Mouse (Mus musculus) left cerebral cortex, postnatal 14 days (tissue): ENCODE measurements around the gene Wdr18. TPM values are rescaled to one million over a fixed set of nuclear protein-coding genes. Genes with fewer than 3 reads are reported as not detected.

Experiments
- DNase-seq, 2 experiments: peaks; one replicate each; pipeline ENCODE4 v3.0.0; 2021 to 2022; ENCODE audit warnings: low spot score in 2 of 2, mixed read lengths in 1 of 2
- intact Hi-C: fragments of 180-260 bp; cut with DNase I; formaldehyde crosslinking; loops from one replicate; pipeline ENCODE4 v1.15.1; 2025
- total RNA-seq, 2 experiments: library from RNA; stranded (reverse); gene quantifications; 2 replicates each; pipeline ENCODE4 v1.2.3; 2021

The Wdr18 gene
- total RNA-seq, 2 experiments from 2014 or later: 45.3 to 46.5 TPM

GRCm38 (mm10) chr10:79925785-79926490 lies 34.0 kb upstream of the Wdr18 start:
- intact Hi-C loops: loop anchor here (1.0 to 2.0 kb wide), 4 partner anchors 29 to 92 kb away; no protein-coding TSS in a partner anchor
- no peak for DNase-seq

DNA sequence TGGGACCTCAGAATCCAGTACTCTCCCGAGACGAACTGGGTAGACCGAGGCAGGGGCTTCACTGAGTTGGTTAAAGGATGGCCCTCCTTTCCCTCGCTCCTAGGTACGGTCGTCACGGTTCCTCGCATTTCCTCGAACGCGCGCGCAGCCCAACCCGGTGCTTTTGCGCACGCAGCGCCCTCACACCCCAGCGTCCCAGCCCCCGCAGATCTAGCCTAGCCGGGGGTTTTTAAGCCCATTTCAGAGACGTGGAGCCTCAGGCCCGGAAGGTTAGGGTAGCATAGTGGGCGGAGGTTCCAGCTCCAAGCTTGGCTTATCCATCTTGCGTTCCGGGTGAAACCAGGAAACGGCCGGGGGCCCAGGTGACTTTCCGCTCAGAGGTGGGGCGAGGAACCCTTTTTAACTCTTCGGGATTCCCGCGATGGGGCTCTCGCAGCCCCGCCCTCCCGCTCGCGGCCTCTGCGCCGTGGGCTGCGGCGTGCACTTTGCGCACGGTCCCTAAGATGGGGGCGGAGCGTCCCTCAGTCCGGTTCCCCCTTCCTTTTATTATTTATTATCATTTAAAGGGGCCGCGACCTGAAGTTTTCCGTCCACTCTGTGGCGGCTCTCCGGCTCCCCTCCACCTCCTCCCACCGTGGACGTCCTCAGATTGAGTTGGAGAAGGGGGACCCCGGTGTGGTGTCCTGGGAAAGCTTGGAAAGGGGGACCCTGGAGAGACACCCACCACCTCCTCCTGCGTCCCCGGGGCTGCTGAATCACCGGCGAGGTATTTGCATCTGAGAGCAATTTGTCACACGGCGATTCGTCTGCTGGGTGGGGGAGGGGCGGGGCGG lies 33.2 kb upstream of the Wdr18 start, which contains the start of gene Arid3a:
TSS of gene Arid3a (plus strand) at position 553 of the 833 bp plus-strand sequence.
- DNase-seq: peak; percentile 86 to 87
- intact Hi-C loops: no loop called here

DNA sequence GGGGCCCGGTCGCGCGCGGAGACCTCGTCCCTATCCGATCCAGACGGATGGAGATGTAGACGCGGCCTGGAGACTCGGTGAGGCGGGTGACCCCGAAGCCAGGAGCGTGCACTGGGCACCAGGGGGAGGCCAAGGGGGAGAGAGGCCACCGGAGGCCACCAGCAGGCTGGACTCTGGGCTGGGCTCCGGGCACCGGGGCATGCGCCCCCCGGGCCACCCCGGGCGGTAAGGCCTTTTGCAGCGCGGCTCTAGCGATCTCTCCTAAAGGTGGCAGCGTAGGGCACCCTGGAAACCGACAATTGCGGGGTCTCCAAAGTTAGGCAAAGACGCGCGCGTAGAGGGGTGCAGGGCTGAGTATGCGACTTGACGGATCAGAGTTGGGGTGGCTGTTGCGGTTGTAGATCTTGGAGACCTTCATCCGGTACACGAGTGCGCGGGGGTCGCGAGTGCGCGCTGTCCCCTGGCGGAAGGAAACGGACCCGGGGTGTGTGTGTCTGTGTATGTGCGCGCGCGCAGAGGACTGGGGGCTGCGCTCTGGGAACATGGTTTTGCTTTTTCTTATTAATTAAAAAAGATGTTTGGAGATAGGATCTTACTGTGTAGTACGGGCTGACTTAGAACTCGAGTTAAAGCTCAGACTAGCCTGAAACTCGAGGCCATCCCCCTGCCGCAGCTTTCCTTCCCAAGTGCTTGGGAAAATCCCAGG lies 32.5 kb upstream of the Wdr18 start:
- peak in 1 of 2 experiments; percentile 51 for DNase-seq
- intact Hi-C loops: no loop called here

DNA sequence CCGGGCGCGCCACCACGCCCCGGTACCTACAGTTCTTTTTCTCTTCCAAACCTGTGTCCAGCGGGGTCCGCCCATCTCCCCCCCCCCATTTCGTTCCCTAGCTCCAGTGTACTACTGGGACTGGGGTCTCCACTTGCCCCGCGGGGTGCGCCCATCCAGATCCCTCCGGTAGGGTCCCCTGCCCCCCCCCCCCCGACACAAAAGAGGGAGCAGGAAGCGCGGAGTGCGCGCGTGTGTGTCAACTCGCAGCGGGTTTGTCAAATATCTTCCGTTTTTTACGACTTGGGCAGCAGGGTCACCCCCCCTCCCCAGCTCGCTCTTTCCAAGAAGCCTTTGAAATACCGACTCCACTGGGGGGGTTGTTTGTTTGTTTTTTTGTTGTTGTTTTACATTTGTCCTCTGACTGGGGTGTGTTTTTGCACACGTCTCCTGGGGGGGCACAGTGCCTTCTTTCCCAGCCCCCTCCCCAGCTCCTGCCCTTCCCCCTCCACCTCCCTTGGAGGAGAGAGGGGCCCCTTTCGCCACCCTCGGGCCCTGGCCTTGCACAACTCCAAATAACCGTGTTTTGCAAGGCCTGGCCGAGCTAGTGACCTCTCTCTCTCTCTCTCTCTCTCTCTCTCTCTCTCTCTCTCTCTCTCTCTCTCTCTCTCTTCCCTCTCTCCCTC lies 31.8 kb upstream of the Wdr18 start:
- intact Hi-C loops: no loop called here
- DNase-seq: no peak

- intact Hi-C loops: no loop called here
- no peak for DNase-seq
Observed at GRCm38 (mm10) chr10:79928907-79929701, 30.8 kb upstream of the Wdr18 start.

- no peak for DNase-seq
- intact Hi-C loops: no loop called here
Observed at GRCm38 (mm10) chr10:79929967-79930825, 29.8 kb upstream of the Wdr18 start.

GRCm38 (mm10) chr10:79930826-79931186 lies 29.1 kb upstream of the Wdr18 start:
- intact Hi-C loops: no loop called here
- no peak for DNase-seq

- no peak for DNase-seq
- intact Hi-C loops: no loop called here
Observed at GRCm38 (mm10) chr10:79931797-79932196, 28.2 kb upstream of the Wdr18 start.

DNA sequence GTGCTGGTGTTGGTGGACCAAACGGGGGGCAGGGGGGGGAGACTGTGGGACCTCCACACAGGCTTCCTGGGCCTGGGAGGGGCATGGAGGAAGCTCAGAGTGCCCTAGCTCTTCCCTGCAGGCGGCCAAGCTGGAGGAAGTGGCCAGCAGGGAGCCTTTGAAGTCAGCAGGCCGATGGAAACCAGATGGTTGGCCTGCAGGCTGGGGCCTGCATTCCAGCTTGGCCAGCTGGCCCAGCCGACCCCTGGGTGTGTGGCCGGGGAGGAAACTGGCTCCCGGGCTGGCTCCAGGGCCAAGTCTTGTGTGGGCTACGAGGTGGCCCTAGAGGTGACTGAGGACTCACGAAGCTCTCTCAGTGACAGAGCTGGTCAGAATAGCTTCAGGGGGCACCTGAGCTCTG lies 27.2 kb upstream of the Wdr18 start:
- intact Hi-C loops: no loop called here
- peak; percentile 57 to 70 for DNase-seq

DNA sequence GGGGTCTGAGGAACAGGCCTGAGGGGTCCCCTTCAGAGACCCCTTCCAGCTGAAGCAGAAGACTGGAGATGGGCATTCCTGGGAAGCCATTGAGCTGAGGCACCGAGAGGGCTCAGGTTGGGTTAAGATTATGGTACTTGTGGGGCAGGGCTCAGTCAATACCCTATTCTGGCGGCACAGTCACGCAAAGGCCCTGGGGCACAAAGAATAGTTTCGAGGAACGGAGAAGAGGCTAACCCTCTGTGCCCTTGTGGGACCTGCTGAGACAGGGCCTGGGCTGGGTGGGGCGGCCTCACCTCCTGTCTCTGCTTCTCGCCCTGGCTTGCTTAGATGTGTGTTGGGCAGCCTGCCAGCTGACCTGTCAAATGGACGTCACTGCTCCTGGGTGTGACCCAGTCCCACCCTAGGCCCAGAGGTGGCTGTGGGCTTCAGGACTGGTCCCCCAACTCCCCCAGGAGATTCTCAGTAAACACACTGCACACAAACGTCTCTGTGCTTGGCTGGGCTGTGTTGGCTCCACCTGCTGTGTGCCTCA lies 26.7 kb upstream of the Wdr18 start:
- DNase-seq: no peak
- intact Hi-C loops: no loop called here

GRCm38 (mm10) chr10:79933861-79934260 lies 26.1 kb upstream of the Wdr18 start:
- intact Hi-C loops: no loop called here
- no peak for DNase-seq

DNA sequence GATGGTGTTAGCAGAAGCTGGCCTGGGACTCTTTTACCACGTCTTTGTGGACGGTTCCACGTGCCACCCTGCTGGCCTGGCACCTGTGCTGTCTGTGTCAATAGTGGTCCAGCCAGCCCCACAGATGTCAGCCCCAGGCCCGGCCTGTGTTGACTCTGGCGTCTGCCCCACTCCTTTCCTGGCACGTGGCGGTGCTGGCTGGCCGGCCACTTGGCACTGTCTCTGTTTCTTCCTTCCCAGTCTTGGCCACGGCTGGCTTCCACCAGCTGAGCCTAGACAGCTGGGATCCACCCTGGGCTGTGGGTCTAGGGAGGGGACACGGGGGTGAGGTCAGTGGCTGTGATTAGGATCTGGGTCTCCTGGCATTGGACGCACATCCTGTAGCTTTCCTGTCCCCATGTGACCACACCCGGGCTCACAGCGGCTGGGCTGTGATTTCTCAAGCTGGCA lies 25.7 kb upstream of the Wdr18 start:
- intact Hi-C loops: no loop called here
- peak; percentile 73 to 79 for DNase-seq

DNA sequence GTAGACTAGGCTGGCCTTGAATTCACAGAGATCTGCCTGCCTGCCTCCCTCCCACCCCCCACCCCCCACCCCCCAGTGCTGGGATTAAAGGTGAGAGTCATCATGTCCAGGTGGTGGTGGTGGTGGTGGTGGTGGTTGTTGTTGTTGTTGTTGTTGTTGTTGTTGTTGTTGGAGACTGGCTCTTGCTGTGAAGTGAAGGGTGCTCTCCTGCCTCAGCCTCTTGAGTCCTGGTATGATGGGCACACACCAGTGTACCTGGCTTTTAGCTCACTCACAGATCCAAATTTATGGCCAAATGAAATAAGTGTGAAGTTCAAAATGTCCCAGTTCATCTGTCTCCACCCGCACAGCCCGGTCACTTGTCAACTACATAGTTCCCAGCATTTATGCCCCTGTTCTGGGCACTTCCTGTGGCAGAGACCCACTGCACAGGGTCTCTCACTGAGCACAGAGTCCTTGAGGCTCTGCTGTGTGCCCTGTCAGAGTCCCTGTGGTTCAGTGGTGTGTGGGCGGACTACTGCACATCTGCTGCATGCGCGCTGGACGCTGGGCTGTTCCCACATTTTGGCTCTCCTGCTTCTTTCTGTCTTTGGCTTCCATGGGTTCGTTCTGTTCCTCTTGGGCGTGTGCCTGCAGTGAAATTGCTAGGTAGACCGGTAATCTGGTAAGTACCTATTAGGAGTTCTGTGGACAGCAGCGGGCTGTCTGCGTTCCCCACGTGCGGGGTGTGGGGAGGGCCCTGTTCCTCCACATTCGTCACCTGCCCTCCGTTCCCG lies 25.0 kb upstream of the Wdr18 start:
- DNase-seq: no peak
- intact Hi-C loops: no loop called here

GRCm38 (mm10) chr10:79936284-79936910 lies 23.6 kb upstream of the Wdr18 start:
- intact Hi-C loops: no loop called here
- DNase-seq: no peak

DNA sequence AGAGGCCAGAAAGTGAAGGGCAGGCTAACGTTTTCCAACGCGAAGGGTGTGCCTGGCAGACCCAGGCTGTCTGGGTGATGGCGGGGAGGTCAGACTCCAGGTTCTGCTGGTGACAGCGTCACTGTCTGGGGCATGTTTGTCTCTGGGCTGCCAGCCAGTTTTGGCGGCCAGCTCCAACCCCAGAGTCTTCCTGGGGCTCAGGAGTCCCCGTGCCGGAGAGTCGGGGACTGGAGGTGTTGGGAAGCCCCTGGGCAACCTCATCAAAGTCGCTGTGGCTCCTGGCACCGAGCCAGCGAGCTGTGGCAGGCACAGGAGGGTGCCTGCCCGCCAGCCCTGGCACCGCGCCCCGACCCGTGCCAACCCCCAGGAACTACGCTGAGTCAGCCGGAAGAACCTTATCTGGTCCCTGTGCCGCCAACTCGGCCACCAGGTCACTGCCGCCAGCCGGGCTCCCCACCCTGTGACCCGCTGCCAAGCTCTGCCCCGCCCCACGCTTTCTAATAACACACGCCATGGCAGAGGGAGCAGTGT lies 23.0 kb upstream of the Wdr18 start:
- intact Hi-C loops: no loop called here
- no peak for DNase-seq
